Mouse (Mus musculus): ENCODE results near the gene Cers2. TPM values are rescaled to one million over a fixed set of nuclear protein-coding genes. Genes with fewer than 3 reads are reported as not detected.
A peak's percentile ranks its signal among the peaks of the same experiment; 100 is the strongest.

Gene Cers2
- polyA plus RNA-seq (2012; rRNA removed) = 101 and 110 TPM in 2 replicates

DNA sequence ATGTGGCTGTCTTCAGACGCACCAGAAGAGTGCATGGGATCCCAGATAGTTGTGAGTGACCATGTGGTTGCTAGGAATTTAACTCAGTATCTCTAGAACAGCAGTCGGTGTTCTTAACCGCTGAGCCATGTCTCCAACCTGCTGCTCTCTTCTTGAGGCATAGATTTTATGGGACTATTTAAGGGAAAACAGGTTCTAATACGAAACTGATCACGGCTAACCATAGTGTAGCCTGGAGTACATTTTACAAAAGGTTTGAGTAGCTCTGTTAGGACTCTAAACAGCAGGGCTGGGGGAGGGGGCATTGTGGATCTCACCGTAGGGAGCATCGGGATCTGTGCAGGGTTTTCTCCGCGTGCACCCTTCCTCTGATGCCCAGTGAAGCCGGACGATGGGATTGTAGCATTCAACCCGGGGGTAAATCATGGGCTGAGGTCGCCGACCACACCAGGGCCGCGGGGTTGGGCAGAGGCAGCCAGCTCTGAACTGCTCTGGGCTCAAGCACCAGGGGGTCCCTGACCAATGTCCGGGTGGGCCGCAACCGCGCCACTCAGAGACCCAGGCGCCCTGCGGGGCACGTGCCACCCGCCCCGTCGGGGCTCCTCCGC, at the start of gene Cers2:
Gene Cers2 (plus strand): TSS at position 306 of the 608 bp plus-strand sequence.
- TF ChIP-seq CTCF (IDR thresholded peaks at IDR 0.05; ENCODE audit: extremely low read depth, insufficient read depth, low read length) (no peak), POLR2A (IDR thresholded peaks at IDR 0.05; ENCODE audit: extremely low read depth, insufficient read depth, low read length) (no peak)
- Histone ChIP-seq H3K27ac (ENCODE audit: insufficient read depth, low read length) (peak within 1 kb of the TSS; percentile 47), H3K4me3 (ENCODE audit: insufficient read depth, low read length) (peak within 1 kb of the TSS; percentile 51), H3K4me1 (ENCODE audit: control insufficient read depth, insufficient read depth, low read length) (peaks cover 2% of the 10 kb centered on the region; the same call in 1 of the 2 replicates)

DNA sequence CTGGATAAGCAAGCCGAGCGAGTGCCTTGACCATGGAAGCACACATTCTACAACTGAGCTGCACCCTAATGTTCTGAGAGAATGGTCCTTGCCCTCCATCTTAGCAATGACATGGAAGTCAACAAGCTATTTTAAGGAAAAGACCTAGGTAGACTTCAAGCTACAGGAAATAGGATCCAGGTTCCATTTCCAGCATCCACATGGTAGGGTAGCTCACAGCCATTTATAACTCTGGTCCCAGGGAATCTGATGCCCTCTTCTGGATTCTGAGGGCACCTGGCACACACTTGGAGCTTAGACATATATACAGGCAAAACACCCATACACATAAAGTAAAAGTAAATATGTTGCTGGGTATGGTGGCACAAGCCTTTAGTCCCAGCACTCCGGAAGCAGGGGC, 48.5 kb upstream of the Cers2 start:
- Histone ChIP-seq H3K4me1 (ENCODE audit: control insufficient read depth, insufficient read depth, low read length) (peaks cover 7% of the 10 kb centered on the region; the same call in 1 of the 2 replicates), H3K4me3 (ENCODE audit: insufficient read depth, low read length) (no peak overlapping the region), H3K27ac (ENCODE audit: insufficient read depth, low read length) (no peak overlapping the region)
- TF ChIP-seq CTCF (IDR thresholded peaks at IDR 0.05; ENCODE audit: extremely low read depth, insufficient read depth, low read length) (no peak), POLR2A (IDR thresholded peaks at IDR 0.05; ENCODE audit: extremely low read depth, insufficient read depth, low read length) (no peak)

GRCm38 (mm10) chr3:95267855-95268254, 46.7 kb upstream of the Cers2 start:
- TF ChIP-seq POLR2A (IDR thresholded peaks at IDR 0.05; ENCODE audit: extremely low read depth, insufficient read depth, low read length) (no peak), CTCF (IDR thresholded peaks at IDR 0.05; ENCODE audit: extremely low read depth, insufficient read depth, low read length) (no peak)
- Histone ChIP-seq H3K4me1 (ENCODE audit: control insufficient read depth, insufficient read depth, low read length) (peaks cover 7% of the 10 kb centered on the region; the same call in 1 of the 2 replicates), H3K4me3 (ENCODE audit: insufficient read depth, low read length) (no peak overlapping the region), H3K27ac (ENCODE audit: insufficient read depth, low read length) (no peak overlapping the region)

DNA sequence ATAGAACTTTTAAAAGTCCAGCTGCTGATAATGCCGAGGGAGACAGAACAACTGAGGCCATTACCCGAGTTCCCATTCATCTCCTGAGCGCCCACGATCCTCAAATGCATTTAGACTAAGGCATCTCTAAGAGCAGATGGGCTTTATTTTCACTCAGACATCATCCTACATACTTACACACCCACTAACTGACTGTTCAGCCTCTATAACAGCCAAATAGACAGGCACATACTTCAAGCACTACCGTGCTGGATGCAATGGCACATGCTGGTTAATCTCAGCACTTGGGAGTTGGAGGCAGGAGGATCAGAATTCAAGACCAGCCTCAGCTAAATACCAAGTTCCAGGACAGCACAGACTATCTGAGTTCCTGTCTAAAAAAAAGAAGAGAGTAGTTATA, 44.8 kb upstream of the Cers2 start:
- no peak for TF ChIP-seq CTCF (IDR thresholded peaks at IDR 0.05; ENCODE audit: extremely low read depth, insufficient read depth, low read length)
- TF ChIP-seq POLR2A (IDR thresholded peaks at IDR 0.05; ENCODE audit: extremely low read depth, insufficient read depth, low read length) = no peak
- H3K27ac ChIP-seq (ENCODE audit: insufficient read depth, low read length) = no peak overlapping the region
- peaks cover 3% of the 10 kb centered on the region; the same call in 1 of the 2 replicates for H3K4me1 ChIP-seq (ENCODE audit: control insufficient read depth, insufficient read depth, low read length)

GRCm38 (mm10) chr3:95270766-95271364, 43.7 kb upstream of the Cers2 start:
- Histone ChIP-seq H3K4me3 (ENCODE audit: insufficient read depth, low read length) (no peak overlapping the region), H3K4me1 (ENCODE audit: control insufficient read depth, insufficient read depth, low read length) (no peaks in the 10 kb centered on the region), H3K27ac (ENCODE audit: insufficient read depth, low read length) (no peak overlapping the region)
- TF ChIP-seq CTCF (IDR thresholded peaks at IDR 0.05; ENCODE audit: extremely low read depth, insufficient read depth, low read length) = no peak

More for the DNA sequence above, 44.8 kb upstream of the Cers2 start:
- no peak overlapping the region for H3K4me3 ChIP-seq (ENCODE audit: insufficient read depth, low read length)

DNA sequence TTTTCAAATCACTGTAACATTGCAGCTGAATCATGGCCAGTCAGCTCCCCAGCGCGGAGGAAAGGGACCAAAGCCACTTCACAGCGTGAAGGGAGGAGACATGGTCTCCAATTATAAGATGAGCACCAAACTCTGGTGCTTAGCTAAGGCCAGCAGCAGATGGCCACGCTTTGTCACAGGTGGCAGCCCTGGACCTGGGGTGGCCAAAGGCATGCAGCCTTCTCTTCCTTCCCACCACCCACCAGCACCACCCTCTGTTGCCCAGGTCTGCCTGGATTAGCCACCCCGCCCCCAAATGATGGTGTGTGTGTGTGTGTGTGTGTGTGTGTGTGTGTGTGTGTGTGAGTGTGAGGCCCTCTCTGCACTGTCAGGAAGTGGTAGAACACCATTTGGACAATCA, 41.1 kb upstream of the Cers2 start:
- Histone ChIP-seq H3K27ac (ENCODE audit: insufficient read depth, low read length) (no peak overlapping the region), H3K4me1 (ENCODE audit: control insufficient read depth, insufficient read depth, low read length) (peaks cover 2% of the 10 kb centered on the region; the same call in 1 of the 2 replicates), H3K4me3 (ENCODE audit: insufficient read depth, low read length) (no peak overlapping the region)
- TF ChIP-seq CTCF (IDR thresholded peaks at IDR 0.05; ENCODE audit: extremely low read depth, insufficient read depth, low read length) = no peak
- no peak for TF ChIP-seq POLR2A (IDR thresholded peaks at IDR 0.05; ENCODE audit: extremely low read depth, insufficient read depth, low read length)

DNA sequence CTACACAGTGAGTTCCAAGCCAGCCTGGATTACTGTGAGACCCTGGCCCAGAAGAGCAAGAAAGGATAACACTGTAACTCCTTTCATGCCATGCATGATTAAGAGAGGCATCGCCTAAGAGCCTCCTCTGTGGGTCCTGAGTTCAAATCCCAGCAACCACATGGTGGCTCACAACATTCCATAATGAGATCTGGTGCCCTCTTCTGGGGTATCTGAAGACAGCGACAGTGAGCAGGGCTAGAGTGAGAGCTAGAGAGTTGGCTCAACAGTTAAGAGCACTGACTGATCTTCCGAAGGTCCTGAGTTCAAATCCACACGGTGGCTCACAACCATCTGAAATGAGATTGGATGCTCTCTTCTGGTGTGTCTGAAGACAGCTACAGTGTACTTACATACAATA, 40.1 kb upstream of the Cers2 start:
- H3K4me3 ChIP-seq (ENCODE audit: insufficient read depth, low read length) = no peak overlapping the region
- no peak overlapping the region for H3K27ac ChIP-seq (ENCODE audit: insufficient read depth, low read length)
- H3K4me1 ChIP-seq (ENCODE audit: control insufficient read depth, insufficient read depth, low read length) = peaks cover 2% of the 10 kb centered on the region; the same call in 1 of the 2 replicates
- no peak for TF ChIP-seq POLR2A (IDR thresholded peaks at IDR 0.05; ENCODE audit: extremely low read depth, insufficient read depth, low read length)
- no peak for TF ChIP-seq CTCF (IDR thresholded peaks at IDR 0.05; ENCODE audit: extremely low read depth, insufficient read depth, low read length)

DNA sequence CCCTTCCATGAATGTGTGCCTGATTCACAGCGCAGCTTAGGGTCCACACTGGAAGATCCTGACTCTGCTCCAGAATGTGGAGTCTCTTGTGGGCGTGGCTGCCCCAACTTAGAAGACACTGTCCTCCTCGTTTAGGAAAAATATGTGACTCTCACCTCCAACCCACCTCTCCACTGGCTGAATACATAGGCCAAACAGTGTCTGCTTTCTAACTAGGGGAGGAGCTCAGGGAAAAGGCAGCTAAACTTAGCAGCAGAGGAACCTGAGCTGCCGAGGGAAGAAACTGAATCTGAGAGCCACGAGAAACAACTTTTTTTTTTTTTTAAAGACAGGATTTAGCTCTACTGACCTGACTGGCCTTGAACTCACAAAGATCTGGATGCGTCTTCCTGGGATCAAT, 39.4 kb upstream of the Cers2 start:
- Histone ChIP-seq H3K4me3 (ENCODE audit: insufficient read depth, low read length) (no peak overlapping the region), H3K4me1 (ENCODE audit: control insufficient read depth, insufficient read depth, low read length) (peaks cover 2% of the 10 kb centered on the region; the same call in 1 of the 2 replicates), H3K27ac (ENCODE audit: insufficient read depth, low read length) (no peak overlapping the region)
- TF ChIP-seq CTCF (IDR thresholded peaks at IDR 0.05; ENCODE audit: extremely low read depth, insufficient read depth, low read length) = no peak
- no peak for TF ChIP-seq POLR2A (IDR thresholded peaks at IDR 0.05; ENCODE audit: extremely low read depth, insufficient read depth, low read length)

GRCm38 (mm10) chr3:95276428-95276934, 38.1 kb upstream of the Cers2 start:
- TF ChIP-seq CTCF (IDR thresholded peaks at IDR 0.05; ENCODE audit: extremely low read depth, insufficient read depth, low read length) (no peak), POLR2A (IDR thresholded peaks at IDR 0.05; ENCODE audit: extremely low read depth, insufficient read depth, low read length) (no peak)
- H3K4me1 ChIP-seq (ENCODE audit: control insufficient read depth, insufficient read depth, low read length) = peaks cover 2% of the 10 kb centered on the region; the same call in 1 of the 2 replicates
- no peak overlapping the region for H3K4me3 ChIP-seq (ENCODE audit: insufficient read depth, low read length)
- no peak overlapping the region for H3K27ac ChIP-seq (ENCODE audit: insufficient read depth, low read length)

GRCm38 (mm10) chr3:95277149-95277551, 37.4 kb upstream of the Cers2 start:
- H3K4me3 ChIP-seq (ENCODE audit: insufficient read depth, low read length) = no peak overlapping the region
- no peak overlapping the region for H3K27ac ChIP-seq (ENCODE audit: insufficient read depth, low read length)
- peaks cover 2% of the 10 kb centered on the region; the same call in 1 of the 2 replicates for H3K4me1 ChIP-seq (ENCODE audit: control insufficient read depth, insufficient read depth, low read length)
- TF ChIP-seq CTCF (IDR thresholded peaks at IDR 0.05; ENCODE audit: extremely low read depth, insufficient read depth, low read length) = no peak
- no peak for TF ChIP-seq POLR2A (IDR thresholded peaks at IDR 0.05; ENCODE audit: extremely low read depth, insufficient read depth, low read length)
